Mouse (Mus musculus) retina, postnatal 1 day (tissue): ENCODE results near the gene Cdhr3.

Source experiments
- DNase-seq: peaks from one replicate; pipeline ENCODE4 v3.0.0-alpha.2; 2012

Cdhr3 gene

GRCm38 (mm10) chr12:33034343-33035088, 58.2 kb downstream of the Cdhr3 start:
- DNase-seq: peak; percentile 29

- no peak for DNase-seq
These were observed 59.5 kb downstream of the Cdhr3 start for GRCm38 (mm10) chr12:33033221-33033620.

- DNase-seq: no peak
These were observed 62.1 kb downstream of the Cdhr3 start for GRCm38 (mm10) chr12:33030589-33030988.

DNA sequence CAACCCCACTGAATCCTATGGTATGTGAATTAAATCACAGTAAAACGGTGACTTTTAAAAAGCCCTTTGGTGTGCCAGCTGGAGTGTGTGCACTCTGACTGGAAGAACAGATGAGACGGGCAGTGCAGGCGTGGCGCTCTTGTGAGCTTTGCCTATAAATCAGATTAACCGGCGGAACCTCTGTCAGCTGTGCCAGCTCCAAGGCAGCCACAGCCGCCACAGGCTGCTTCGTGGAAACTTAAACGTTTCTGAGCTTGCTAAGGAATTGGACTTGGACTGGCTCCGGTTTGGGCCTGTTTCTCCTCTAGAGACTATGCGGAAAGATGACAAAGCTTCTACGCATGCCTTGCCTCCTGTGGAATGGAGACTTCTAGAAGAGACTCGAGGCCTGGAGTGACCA, 62.6 kb downstream of the Cdhr3 start:
- DNase-seq: peak; percentile 28

DNA sequence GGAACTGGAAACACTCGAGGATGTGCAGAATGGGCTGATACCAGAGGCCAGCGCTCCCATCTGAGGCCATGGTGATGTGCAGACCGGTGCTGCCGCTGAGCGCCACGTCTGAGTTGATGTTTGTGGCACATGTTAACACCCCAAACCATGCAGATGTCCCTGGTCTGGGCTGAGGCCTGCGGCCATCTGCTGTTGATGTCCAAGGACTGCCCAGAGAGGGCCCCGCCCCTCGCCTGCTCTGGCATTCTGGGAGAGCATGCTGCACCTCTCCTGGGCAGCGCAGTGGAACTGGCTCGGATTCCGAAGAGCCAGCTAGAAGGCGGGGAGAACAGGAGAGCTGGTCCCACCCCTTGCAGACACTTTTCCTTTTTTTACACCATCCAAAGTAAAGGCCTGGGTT, 64.0 kb downstream of the Cdhr3 start:
- peak; percentile 35 for DNase-seq

- DNase-seq: no peak
These were observed 64.5 kb downstream of the Cdhr3 start for GRCm38 (mm10) chr12:33028109-33028691.

GRCm38 (mm10) chr12:33027093-33027492, 65.6 kb downstream of the Cdhr3 start:
- peak; percentile 90 for DNase-seq

- no peak for DNase-seq
These were observed 68.2 kb downstream of the Cdhr3 start for GRCm38 (mm10) chr12:33024524-33024923.

DNA sequence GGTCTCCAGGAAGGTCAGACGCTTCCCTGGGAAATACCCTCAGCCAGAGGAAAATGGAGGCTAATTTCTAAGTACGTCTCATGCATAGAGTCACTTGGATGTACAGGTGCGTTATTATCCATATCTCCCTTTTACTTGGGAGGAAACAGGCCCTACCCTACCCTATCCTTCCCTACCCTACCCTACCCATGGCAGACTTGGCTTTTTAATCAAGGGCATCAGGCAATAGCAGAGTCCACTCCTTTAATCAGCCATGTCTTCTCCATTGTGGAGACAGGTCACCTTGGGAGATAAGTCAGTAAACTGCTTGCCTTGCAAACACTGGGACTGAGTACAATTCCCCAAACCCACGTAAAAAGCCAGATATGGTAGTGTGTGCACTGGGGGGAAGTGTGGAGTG, 70.9 kb downstream of the Cdhr3 start:
- DNase-seq: no peak

- no peak for DNase-seq
These were observed 71.5 kb downstream of the Cdhr3 start for GRCm38 (mm10) chr12:33021140-33021539.

DNA sequence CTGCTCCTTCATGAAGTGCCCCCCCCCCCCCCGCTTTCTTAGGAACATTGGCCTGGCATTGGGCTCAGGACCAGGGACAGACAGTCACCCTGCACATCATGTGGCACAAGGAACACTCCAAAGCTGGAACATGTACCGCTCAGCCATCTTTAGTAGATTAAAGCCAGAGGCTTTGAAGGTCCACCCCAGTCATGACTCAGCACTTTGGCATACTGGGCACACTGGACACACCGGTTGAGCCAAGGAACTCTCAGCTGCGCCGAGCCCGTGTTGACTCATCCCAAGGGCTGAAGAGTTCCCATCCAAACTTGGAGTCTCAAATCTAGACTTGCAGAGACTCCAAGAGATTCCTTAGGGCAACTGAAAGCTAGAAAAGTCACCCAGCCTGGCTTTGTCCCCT, 72.7 kb downstream of the Cdhr3 start:
- DNase-seq: no peak

GRCm38 (mm10) chr12:33018601-33019000, 74.1 kb downstream of the Cdhr3 start:
- no peak for DNase-seq

DNA sequence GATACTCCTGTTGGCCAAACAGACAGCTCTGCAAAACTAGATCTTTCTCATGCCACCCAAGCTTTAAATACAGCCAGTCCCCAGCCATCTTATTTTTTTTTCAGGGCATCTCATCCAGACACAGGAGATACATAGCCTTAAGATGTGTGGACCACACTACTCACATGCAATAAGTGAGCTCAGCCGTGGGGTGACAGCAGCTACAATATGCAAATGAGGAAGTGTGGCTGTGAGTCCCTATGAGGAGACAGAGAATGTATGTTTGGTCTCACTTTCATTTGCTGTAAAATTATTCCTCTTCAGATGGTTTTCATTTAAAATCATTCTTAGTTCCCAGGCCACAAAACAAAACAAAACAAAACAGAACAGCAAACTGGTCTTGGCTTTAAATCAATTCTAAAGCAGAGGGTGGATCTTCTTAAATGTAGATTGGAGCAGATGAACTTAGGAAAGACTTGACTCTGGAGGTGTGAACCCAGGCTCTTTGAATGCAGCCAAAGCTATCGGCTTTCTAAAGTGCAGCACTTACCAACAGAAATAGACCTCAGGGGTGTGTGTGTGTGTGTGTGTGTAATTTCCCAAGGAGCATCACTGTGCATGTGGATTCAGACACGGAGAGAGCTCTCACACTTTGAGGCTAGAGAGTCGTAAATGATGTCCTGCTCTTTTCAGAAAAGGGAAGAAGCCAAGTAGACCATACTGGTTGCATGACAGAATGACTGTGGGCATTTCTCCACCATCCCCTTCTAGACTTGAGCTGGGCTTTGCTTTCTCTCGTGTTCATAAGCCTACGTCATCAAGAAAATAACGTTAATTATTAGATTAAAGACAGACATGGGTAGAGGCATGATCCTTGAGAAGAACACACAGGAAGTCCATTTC, 75.6 kb downstream of the Cdhr3 start:
- DNase-seq: no peak

GRCm38 (mm10) chr12:33015103-33015502, 77.6 kb downstream of the Cdhr3 start:
- DNase-seq: no peak

DNA sequence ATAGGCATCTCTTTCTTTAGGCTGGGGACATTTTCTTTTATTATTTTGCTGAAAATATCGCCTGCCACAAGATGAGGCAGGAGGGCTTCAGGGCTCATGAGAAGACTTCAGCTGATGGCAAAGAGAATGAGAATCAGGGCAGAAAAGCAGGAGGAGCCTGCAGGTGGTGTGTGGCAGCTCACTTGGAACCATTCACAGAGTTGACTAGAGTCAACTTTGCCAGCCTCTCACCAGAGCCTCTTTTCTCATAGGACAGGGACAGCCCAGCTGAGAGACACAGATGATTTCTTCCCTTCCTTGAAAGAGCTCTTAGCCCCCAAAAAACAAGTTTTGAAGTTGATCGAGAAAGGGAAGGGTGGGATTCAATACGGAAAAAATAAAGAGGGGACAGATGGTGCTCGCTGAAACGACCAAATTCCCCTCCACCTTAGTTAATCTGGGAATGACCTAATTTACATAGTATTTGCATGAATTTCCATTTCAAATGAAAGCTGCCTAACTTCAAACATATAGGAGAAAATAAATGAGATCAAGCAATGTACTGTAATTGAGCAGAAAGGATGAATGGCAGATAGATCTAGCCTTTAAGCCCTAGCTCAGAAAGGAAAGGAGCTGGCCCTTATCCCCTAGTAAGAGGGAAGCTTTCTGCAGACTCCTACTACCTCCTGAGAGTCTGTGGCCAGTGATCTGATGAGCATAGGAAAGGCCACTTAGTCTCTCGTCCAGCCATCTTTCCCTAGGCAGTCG, 78.5 kb downstream of the Cdhr3 start:
- no peak for DNase-seq

DNA sequence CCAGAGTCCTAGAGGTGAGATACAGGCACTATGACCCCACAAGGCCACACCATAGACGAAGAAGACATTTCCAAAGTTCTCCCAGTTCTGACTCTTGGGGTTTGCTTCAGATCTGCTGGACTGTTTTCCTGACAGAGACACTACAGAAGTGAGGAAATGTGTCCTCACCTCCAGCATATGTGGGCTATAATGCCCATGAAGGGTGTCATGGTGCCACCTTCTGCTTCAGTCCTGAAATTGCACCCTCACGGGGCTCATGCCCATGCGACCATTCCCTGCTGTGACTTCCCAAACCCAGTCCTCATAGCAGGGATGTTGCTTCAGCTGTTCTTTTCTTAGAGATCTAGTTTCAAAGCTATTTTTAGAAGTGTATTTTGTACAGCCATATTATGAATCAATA, 82.6 kb downstream of the Cdhr3 start:
- DNase-seq: peak; percentile 42

DNA sequence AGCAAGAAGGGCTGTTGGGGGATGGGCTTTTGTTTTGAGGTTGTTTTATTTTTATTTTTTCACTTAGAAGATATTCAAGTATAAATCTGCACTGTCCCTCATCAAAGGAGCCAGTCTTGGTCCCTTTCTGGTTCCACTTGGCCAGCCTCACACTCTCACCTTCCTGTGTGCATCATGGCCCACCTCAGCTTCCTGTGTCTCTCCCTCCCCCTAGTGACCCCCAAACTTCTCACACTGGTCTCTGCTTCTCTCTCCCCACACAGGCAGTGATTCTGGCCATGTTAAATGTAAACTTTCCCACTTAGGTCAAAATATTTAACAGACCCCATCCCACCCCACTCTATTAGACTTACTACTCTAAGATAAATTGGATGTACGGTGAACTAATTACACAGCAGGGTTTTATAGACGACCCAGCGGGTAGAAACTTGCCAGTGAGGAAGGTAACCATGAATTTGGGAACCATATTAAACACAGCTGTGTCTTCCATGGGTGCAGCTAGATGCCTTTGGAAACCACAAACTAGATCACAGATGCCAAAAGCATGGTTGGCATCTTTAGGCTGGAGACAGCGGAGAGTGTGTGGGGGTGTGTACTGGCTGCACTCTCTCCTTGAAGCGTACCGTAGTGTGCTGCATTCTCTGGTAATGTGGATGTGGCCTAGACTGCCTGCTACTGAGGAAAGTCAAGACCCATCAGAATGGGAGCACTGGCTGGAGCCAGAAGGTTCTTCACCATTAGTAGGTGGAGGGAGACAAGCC, 83.3 kb downstream of the Cdhr3 start:
- DNase-seq: no peak

GRCm38 (mm10) chr12:33008305-33009110, 84.2 kb downstream of the Cdhr3 start:
- peak; percentile 66 for DNase-seq

DNA sequence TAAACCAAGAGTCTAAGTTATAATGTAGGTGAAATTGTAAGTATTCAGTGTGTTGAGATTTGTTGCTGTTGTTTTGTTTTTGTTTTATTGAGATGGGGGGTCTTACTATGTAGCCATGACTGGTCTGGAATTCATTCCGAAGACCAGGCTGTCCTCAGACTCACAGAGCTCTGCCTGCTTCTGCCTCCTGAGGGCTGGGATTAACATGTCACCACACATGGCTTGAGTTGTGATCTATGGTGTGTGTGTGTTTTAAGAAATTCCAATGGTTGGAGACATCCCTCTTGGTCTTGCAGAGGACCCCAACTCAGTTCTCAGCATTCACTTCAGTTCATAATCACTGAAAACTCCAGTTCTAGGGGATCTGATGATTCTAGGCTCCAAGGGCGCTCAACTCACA, 85.5 kb downstream of the Cdhr3 start:
- DNase-seq: no peak

- no peak for DNase-seq
These were observed 86.8 kb downstream of the Cdhr3 start for GRCm38 (mm10) chr12:33005858-33006257.

- peak; percentile 51 for DNase-seq
These were observed 89.2 kb downstream of the Cdhr3 start for GRCm38 (mm10) chr12:33003339-33003965.
